Mouse (Mus musculus): Measurements from ENCODE around the gene Fabp1.

DNA sequence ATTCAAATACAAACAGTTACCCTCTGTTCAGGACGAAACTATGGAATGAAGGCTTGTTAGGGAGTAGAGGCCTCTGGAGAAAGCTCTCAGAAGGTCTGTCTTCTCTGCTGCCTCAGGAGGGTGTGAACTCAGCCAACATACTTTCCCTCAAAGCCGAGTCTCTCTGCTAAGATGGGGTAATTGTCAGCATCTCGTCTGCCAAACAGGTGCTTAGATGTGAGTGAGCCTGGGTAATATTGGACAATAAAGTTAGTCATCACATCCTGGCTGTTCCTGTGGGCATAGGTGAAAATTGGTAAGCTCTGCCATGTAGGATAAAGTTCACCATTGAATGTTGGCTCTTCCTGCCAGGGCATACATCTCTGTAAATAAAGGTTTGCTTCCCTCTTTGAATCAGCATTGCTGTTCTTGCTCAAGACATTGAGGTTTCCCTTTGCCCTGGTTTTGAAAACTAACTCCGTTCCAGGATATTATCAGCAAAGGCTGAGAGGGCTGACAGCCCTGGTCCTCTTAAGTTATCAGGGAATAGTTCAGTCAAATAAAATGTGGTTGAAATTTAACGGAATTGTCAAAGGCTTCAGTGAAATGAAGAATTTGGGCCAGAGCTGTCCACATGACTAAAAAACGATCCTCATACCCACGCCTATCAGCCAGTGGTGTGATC, 14.6 kb upstream of the Fabp1 start:
- TF ChIP-seq EP300 (IDR thresholded peaks at IDR 0.05; ENCODE audit: low read length) (no peak), POLR2A (IDR thresholded peaks at IDR 0.05; ENCODE audit: low read depth, low read length) (no peak), CTCF (conservative IDR thresholded peaks at IDR 0.05 in 1 of 2, IDR thresholded peaks at IDR 0.05 in 1 of 2; ENCODE audit: low read depth in 2 of 2, low read length in 2 of 2) (no peak), MXI1 (IDR thresholded peaks at IDR 0.05; ENCODE audit: low read depth, low read length) (no peak), ZKSCAN1 (IDR thresholded peaks at IDR 0.05; ENCODE audit: borderline replicate concordance, low read depth, low read length) (no peak), MAFK (IDR thresholded peaks at IDR 0.05; ENCODE audit: insufficient replicate concordance, low read length) (no peak), POLR2AphosphoS2 (IDR thresholded peaks at IDR 0.05; ENCODE audit: low read depth, low read length) (no peak), SIN3A (IDR thresholded peaks at IDR 0.05; ENCODE audit: low read length) (no peak), ZNF384 (IDR thresholded peaks at IDR 0.05; ENCODE audit: low read depth, low read length) (no peak), USF1 (IDR thresholded peaks at IDR 0.05; ENCODE audit: low read depth, low read length) (no peak), UBTF (IDR thresholded peaks at IDR 0.05; ENCODE audit: low read depth, low read length) (no peak), HCFC1 (IDR thresholded peaks at IDR 0.05; ENCODE audit: low read depth, low read length) (no peak), NELFE (IDR thresholded peaks at IDR 0.05; ENCODE audit: low read depth, low read length) (no peak), ZMIZ1 (IDR thresholded peaks at IDR 0.05; ENCODE audit: low read depth, low read length) (no peak)

All from CH12.LX (cell line).